ENCODE assay signal across 26 mouse cellular contexts in the genomic region with DNA sequence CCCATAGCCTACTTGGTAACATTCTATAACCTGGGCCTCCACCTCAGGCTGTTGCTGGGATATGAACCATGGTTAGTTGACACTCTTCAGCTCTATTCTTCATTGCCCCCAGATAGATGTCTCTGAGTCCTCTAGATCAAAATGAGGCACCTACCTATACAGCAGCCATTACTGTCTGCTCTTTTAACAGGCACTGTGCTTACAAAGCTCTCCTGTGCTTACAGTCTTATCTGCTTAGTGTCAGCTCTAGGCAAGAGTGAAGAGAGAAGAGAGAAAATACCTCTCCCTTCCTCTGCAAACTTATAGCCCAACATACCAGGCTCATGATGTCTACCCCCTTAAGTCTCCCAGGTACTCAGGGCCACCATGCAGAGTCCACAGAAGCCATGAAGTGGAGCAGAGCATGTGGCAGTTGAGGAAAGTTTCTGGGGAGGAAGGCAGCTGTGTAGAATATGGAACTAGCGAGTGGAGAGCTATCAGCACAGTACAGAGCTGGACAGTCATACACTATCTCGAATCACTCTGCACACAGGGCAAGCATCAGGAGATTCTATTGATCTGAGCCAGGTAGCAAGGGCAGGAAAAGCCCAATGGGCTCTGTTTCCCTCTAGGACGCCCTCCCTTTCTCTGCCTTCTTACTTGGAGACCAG. TPM values are rescaled to one million over a fixed set of nuclear protein-coding genes. Genes with fewer than 3 reads are reported as not detected.
DNase-seq lines count a peak whose midpoint lies in the region; ATAC-seq and TF ChIP-seq lines count a peak whose summit lies in the region.
"Had no signal": no experiment of that assay in that cellular context is flagged by ENCODE, and none has a peak within 500 bp of the region (broad histone marks: within the 10 kb centered on the region; RNA-seq: fewer than 3 reads in every experiment).

No protein-coding gene starts in this region.

- H3K36me3 ChIP-seq in forebrain, embryonic 10.5 days (replicated peaks), result no peaks in the 10 kb centered on the region
- no peaks in the 10 kb centered on the region for H3K36me3 ChIP-seq in forebrain, embryonic 14.5 days (ENCODE audit: control insufficient read depth, insufficient read depth, low read length)
- H3K36me3 ChIP-seq in MEL (ENCODE audit: control insufficient read depth in 1 of 2, insufficient read depth in 2 of 2, low read length in 2 of 2), result peaks cover 0 to 16% of the 10 kb centered on the region in 2 experiments; a peak in 2 of 4 replicates
- no peaks in the 10 kb centered on the region for H3K36me3 ChIP-seq in limb, embryonic 10.5 days
- no peaks in the 10 kb centered on the region for H3K36me3 ChIP-seq in liver, embryonic 16.5 days (ENCODE audit: control insufficient read depth, insufficient read depth)
- H3K36me3 ChIP-seq: forebrain, embryonic 15.5 days; G1E; heart, embryonic 13.5 days; neural tube, embryonic 15.5 days had no signal

- TF ChIP-seq POLR2A in MEL (IDR thresholded peaks at IDR 0.05; ENCODE audit: control insufficient read depth in 1 of 2, insufficient read depth in 1 of 2, low read depth in 1 of 2, low read length in 2 of 2, poor library complexity in 1 of 2), result no peak

- TF ChIP-seq RAD21 in MEL (IDR thresholded peaks at IDR 0.05; ENCODE audit: low read depth, low read length), result no peak

- ATAC-seq in forebrain, embryonic 14.5 days, result no peak
- ATAC-seq in liver, embryonic 16.5 days (ENCODE audit: low read depth), result peak; percentile 97
- ATAC-seq: forebrain, embryonic 15.5 days; hindbrain, embryonic 16.5 days; intestine, embryonic 16.5 days; midbrain, embryonic 16.5 days had no signal

- no peak overlapping the region for H3K9ac ChIP-seq in forebrain, embryonic 14.5 days (ENCODE audit: low read length)
- H3K9ac ChIP-seq in MEL (ENCODE audit: control insufficient read depth, low read depth, low read length, poor library complexity, severe bottlenecking), result no peak overlapping the region
- H3K9ac ChIP-seq in liver, embryonic 16.5 days (ENCODE audit: low read depth, low read length), result 0 out of 2 replicates have a peak overlapping the region, but pooled peaks have one; percentile 5
- H3K9ac ChIP-seq: forebrain, embryonic 15.5 days; heart, embryonic 13.5 days; neural tube, embryonic 15.5 days had no signal

- DNase-seq in forebrain, embryonic 10.5 days (ENCODE audit: extremely low spot score, low spot score), result no peak
- DNase-seq in forebrain, embryonic 14.5 days (ENCODE audit: low spot score), result no peak
- DNase-seq in MEL (ENCODE audit: low read depth, low spot score), result peak; percentile 72
- DNase-seq in limb, embryonic 10.5 days (ENCODE audit: low spot score), result no peak
- DNase-seq in thymus, postnatal 0 days (ENCODE audit: low spot score), result no peak
- DNase-seq in layer of hippocampus, postnatal 25 days (ENCODE audit: extremely low spot score in 1 of 2, low spot score in 1 of 2), result no peak
- DNase-seq: adrenal gland, postnatal 36 days; cerebellum, adult 18-20 months; cerebellum, postnatal 25 days; gastrocnemius, postnatal 25 days; lung, postnatal 10 days; thymus, postnatal 25 days had no signal

- no peaks in the 10 kb centered on the region for H3K27me3 ChIP-seq in forebrain, embryonic 10.5 days (ENCODE audit: poor library complexity, severe bottlenecking)
- no peaks in the 10 kb centered on the region for H3K27me3 ChIP-seq in forebrain, embryonic 14.5 days (replicated peaks; ENCODE audit: control insufficient read depth, insufficient read depth, low read length)
- no peaks in the 10 kb centered on the region for H3K27me3 ChIP-seq in MEL (ENCODE audit: control insufficient read depth in 1 of 2, insufficient read depth in 2 of 2, low read length in 2 of 2)
- H3K27me3 ChIP-seq in limb, embryonic 10.5 days (ENCODE audit: low read depth, poor library complexity, severe bottlenecking), result no peaks in the 10 kb centered on the region
- no peaks in the 10 kb centered on the region for H3K27me3 ChIP-seq in liver, embryonic 16.5 days (ENCODE audit: control insufficient read depth, insufficient read depth, low read depth, low read length)
- H3K27me3 ChIP-seq: forebrain, embryonic 15.5 days; neural tube, embryonic 15.5 days had no signal

- no peaks in the 10 kb centered on the region for H3K9me3 ChIP-seq in forebrain, embryonic 10.5 days
- no peaks in the 10 kb centered on the region for H3K9me3 ChIP-seq in forebrain, embryonic 14.5 days (replicated peaks; ENCODE audit: control insufficient read depth, low read length)
- H3K9me3 ChIP-seq in MEL (replicated peaks; ENCODE audit: insufficient read depth, low read length), result no peaks in the 10 kb centered on the region
- no peaks in the 10 kb centered on the region for H3K9me3 ChIP-seq in limb, embryonic 10.5 days (replicated peaks)
- no peaks in the 10 kb centered on the region for H3K9me3 ChIP-seq in liver, embryonic 16.5 days (replicated peaks; ENCODE audit: control insufficient read depth, low read length)
- H3K9me3 ChIP-seq: forebrain, embryonic 15.5 days; G1E; heart, embryonic 13.5 days; neural tube, embryonic 15.5 days had no signal

- no peak for TF ChIP-seq CTCF in MEL (IDR thresholded peaks at IDR 0.05 in 2 of 3, conservative IDR thresholded peaks at IDR 0.05 in 1 of 3; ENCODE audit: control insufficient read depth in 1 of 3, insufficient read depth in 1 of 3, low read depth in 2 of 3, low read length in 3 of 3, poor library complexity in 1 of 3, severe bottlenecking in 1 of 3)

- 0 out of 2 replicates have a peak, but pooled peaks cover 3% of the 10 kb centered on the region for H3K4me1 ChIP-seq in forebrain, embryonic 10.5 days
- no peaks in the 10 kb centered on the region for H3K4me1 ChIP-seq in forebrain, embryonic 14.5 days (ENCODE audit: control insufficient read depth, insufficient read depth, low read length)
- H3K4me1 ChIP-seq in MEL (ENCODE audit: control insufficient read depth in 1 of 2, insufficient read depth in 2 of 2, low read length in 2 of 2), result peaks cover 6 to 11% of the 10 kb centered on the region in 2 experiments
- peaks cover 2% of the 10 kb centered on the region; the same call in 1 of the 2 replicates for H3K4me1 ChIP-seq in limb, embryonic 10.5 days
- H3K4me1 ChIP-seq in liver, embryonic 16.5 days (ENCODE audit: control insufficient read depth, low read depth, low read length), result peaks cover 14% of the 10 kb centered on the region
- H3K4me1 ChIP-seq: forebrain, embryonic 15.5 days; heart, embryonic 13.5 days; neural tube, embryonic 15.5 days had no signal

- WGBS in forebrain, embryonic 10.5 days, result 83% methylated on average over 3 of the region's 3 CpGs
- WGBS in forebrain, embryonic 14.5 days, result 86% methylated on average over 3 of the region's 3 CpGs
- 80% methylated on average over 3 of the region's 3 CpGs for WGBS in limb, embryonic 10.5 days
- 19% methylated on average over 3 of the region's 3 CpGs for WGBS in liver, embryonic 16.5 days (ENCODE audit: insufficient replicate concordance)

- no peaks in the 10 kb centered on the region for H3K79me2 ChIP-seq in MEL (ENCODE audit: control insufficient read depth, insufficient read depth, low read length, poor library complexity)

- no peak overlapping the region for H3K4me3 ChIP-seq in forebrain, embryonic 10.5 days
- no peak overlapping the region for H3K4me3 ChIP-seq in forebrain, embryonic 14.5 days (ENCODE audit: low read depth, low read length)
- H3K4me3 ChIP-seq in MEL (ENCODE audit: control insufficient read depth in 1 of 2, insufficient read depth in 1 of 2, low read depth in 2 of 2, low read length in 2 of 2), result no peak overlapping the region
- no peak overlapping the region for H3K4me3 ChIP-seq in limb, embryonic 10.5 days
- no peak overlapping the region for H3K4me3 ChIP-seq in liver, embryonic 16.5 days (ENCODE audit: low read depth, low read length)
- H3K4me3 ChIP-seq: forebrain, embryonic 15.5 days; heart, embryonic 13.5 days; neural tube, embryonic 15.5 days had no signal

- H3K27ac ChIP-seq in forebrain, embryonic 10.5 days, result peak overlapping the region; percentile 35; the same call in 1 of the 2 replicates
- no peak overlapping the region for H3K27ac ChIP-seq in forebrain, embryonic 14.5 days (ENCODE audit: low read depth, low read length)
- H3K27ac ChIP-seq in MEL (ENCODE audit: control insufficient read depth, low read depth, low read length), result peak overlapping the region; percentile 40
- H3K27ac ChIP-seq in limb, embryonic 10.5 days, result peak overlapping the region; percentile 7; the same call in 1 of the 2 replicates
- peak overlapping the region; percentile 83 for H3K27ac ChIP-seq in liver, embryonic 16.5 days (ENCODE audit: low read length)
- H3K27ac ChIP-seq: forebrain, embryonic 15.5 days; heart, embryonic 13.5 days; neural tube, embryonic 15.5 days had no signal

- peak; percentile 80 to 82 for TF ChIP-seq EP300 in MEL (IDR thresholded peaks at IDR 0.05; ENCODE audit: low read depth in 1 of 2, low read length in 2 of 2)

- H3K4me2 ChIP-seq in forebrain, embryonic 14.5 days (ENCODE audit: low read length), result no peak overlapping the region
- H3K4me2 ChIP-seq in liver, embryonic 16.5 days (ENCODE audit: low read depth, low read length), result peak overlapping the region; percentile 26
- H3K4me2 ChIP-seq: forebrain, embryonic 15.5 days; heart, embryonic 13.5 days; neural tube, embryonic 15.5 days had no signal

TF ChIP-seq in MEL, 35 proteins besides CTCF, POLR2A, EP300 and RAD21 (continues in another document):
- TF ChIP-seq ETS1 (IDR thresholded peaks at IDR 0.05; ENCODE audit: low read depth, low read length), result peak; percentile 17; the same call in 1 of the 2 replicates
- no peak for TF ChIP-seq NRF1 (IDR thresholded peaks at IDR 0.05; ENCODE audit: insufficient read depth, low read depth, low read length, poor library complexity, severe bottlenecking)
- peak; percentile 78 for TF ChIP-seq TCF12 (IDR thresholded peaks at IDR 0.05; ENCODE audit: low read depth, low read length)
- TF ChIP-seq ZMIZ1 (IDR thresholded peaks at IDR 0.05; ENCODE audit: low read depth, low read length), result no peak
- no peak for TF ChIP-seq MAX (IDR thresholded peaks at IDR 0.05; ENCODE audit: low read length)
- 0 out of 2 replicates have a peak, but pooled peaks have one; percentile 30 for TF ChIP-seq TBP (IDR thresholded peaks at IDR 0.05; ENCODE audit: low read depth, low read length)
- TF ChIP-seq MAZ (IDR thresholded peaks at IDR 0.05; ENCODE audit: low read depth, low read length), result no peak
- TF ChIP-seq MYC (IDR thresholded peaks at IDR 0.05; ENCODE audit: low read depth, low read length), result 0 out of 2 replicates have a peak, but pooled peaks have one; percentile 51

RNA-seq across cellular contexts. Expression of a gene that starts 38.7 kb away (rescaled TPM):
- not detected in 2 replicates for polyA plus RNA-seq in forebrain, embryonic 10.5 days (2016; fragmentation: Nextera tagmentation; extraction: Ambion mirVana)
- not detected in 2 replicates for polyA plus RNA-seq in forebrain, embryonic 14.5 days (2014; fragmentation: Nextera tagmentation; extraction: Ambion mirVana)
- not detected in 2 replicates for total RNA-seq in MEL (2012; rRNA removed)
- polyA plus RNA-seq in MEL (2012; ENCODE audit: insufficient read depth in 1 of 2, insufficient read length in 2 of 2, low read depth in 1 of 2, low replicate concordance in 2 of 2, missing spikeins in 1 of 2), result not detected
- polyA plus RNA-seq in limb, embryonic 10.5 days (2016; fragmentation: Nextera tagmentation; extraction: Ambion mirVana), result not detected in 2 replicates
- polyA plus RNA-seq in liver, embryonic 16.5 days (2015; fragmentation: Nextera tagmentation; extraction: Ambion mirVana), result not detected in 2 replicates
- not detected in 2 replicates for polyA plus RNA-seq in thymus, postnatal 0 days (2015; fragmentation: Nextera tagmentation; extraction: Ambion mirVana)
- total RNA-seq in layer of hippocampus, postnatal 25 days (2021), result not detected
- total RNA-seq: adrenal gland, postnatal 36 days; G1E; gastrocnemius, postnatal 25 days; heart, postnatal 25 days; left cerebral cortex, postnatal 25 days; liver, adult 2 months had no signal
- polyA plus RNA-seq: forebrain, embryonic 15.5 days; G1E; heart, embryonic 13.5 days; hindbrain, embryonic 16.5 days; kidney, embryonic 14.5 days; large intestine, adult 2 months; liver, adult 2 months; midbrain, embryonic 16.5 days; neural tube, embryonic 15.5 days; stomach, embryonic 16.5 days had no signal
